In the genomic region with DNA sequence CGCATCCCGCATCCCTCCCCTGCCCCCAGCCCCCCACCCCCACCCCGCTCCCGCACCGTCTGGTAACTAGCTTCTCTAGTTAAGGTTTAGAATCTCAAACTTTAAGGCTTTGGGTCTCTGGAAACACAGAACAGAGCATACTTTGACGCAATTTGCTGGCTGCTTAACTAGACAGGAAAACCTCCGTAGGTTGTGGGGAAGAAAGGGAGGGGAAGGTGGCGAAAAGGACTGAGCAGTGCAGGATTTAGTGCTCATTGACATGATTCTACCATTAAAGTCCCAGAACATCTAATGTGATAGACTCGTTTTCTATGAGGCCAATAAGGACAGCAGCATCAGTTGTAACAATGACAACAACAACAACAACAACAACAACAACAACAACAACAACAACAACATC, we compare ENCODE assay signal across 9 mouse cellular contexts. TPM values are rescaled to one million over a fixed set of nuclear protein-coding genes. Genes with fewer than 3 reads are reported as not detected.
DNase-seq lines count a peak whose midpoint lies in the region; ATAC-seq lines count a peak whose summit lies in the region.
"Had no signal": no experiment of that assay in that cellular context is flagged by ENCODE, and none has a peak within 500 bp of the region (broad histone marks: within the 10 kb centered on the region; RNA-seq: fewer than 3 reads in every experiment).

No protein-coding gene starts in this region.

- 1% methylated on average over 9 of the region's 9 CpGs for WGBS in kidney, embryonic 14.5 days
- 2% methylated on average over 9 of the region's 9 CpGs for WGBS in embryonic facial prominence, embryonic 11.5 days
- 1% methylated on average over 9 of the region's 9 CpGs for WGBS in intestine, embryonic 14.5 days
- WGBS in neural tube, embryonic 12.5 days = 1% methylated on average over 9 of the region's 9 CpGs

- no peaks in the 10 kb centered on the region for H3K9me3 ChIP-seq in kidney, embryonic 14.5 days (ENCODE audit: control insufficient read depth, low read length)
- H3K9me3 ChIP-seq in embryonic facial prominence, embryonic 11.5 days (replicated peaks; ENCODE audit: control insufficient read depth, low read length) = no peaks in the 10 kb centered on the region
- no peaks in the 10 kb centered on the region for H3K9me3 ChIP-seq in intestine, embryonic 14.5 days (ENCODE audit: control insufficient read depth, low read length)
- no peaks in the 10 kb centered on the region for H3K9me3 ChIP-seq in neural tube, embryonic 12.5 days

- no peaks in the 10 kb centered on the region for H3K36me3 ChIP-seq in kidney, embryonic 14.5 days (ENCODE audit: control insufficient read depth, insufficient read depth, low read length)
- H3K36me3 ChIP-seq in embryonic facial prominence, embryonic 11.5 days (replicated peaks; ENCODE audit: control insufficient read depth, insufficient read depth, low read depth, low read length) = no peaks in the 10 kb centered on the region
- H3K36me3 ChIP-seq in intestine, embryonic 14.5 days (ENCODE audit: control insufficient read depth, insufficient read depth, low read length) = no peaks in the 10 kb centered on the region
- no peaks in the 10 kb centered on the region for H3K36me3 ChIP-seq in neural tube, embryonic 12.5 days

- peak overlapping the region; percentile 55 for H3K4me2 ChIP-seq in kidney, embryonic 14.5 days (replicated peaks; ENCODE audit: low read depth, low read length)
- peak overlapping the region; percentile 90 for H3K4me2 ChIP-seq in embryonic facial prominence, embryonic 11.5 days (ENCODE audit: low read depth, low read length)
- peak overlapping the region; percentile 75 for H3K4me2 ChIP-seq in intestine, embryonic 14.5 days (ENCODE audit: low read length)
- peak overlapping the region; percentile 93 for H3K4me2 ChIP-seq in neural tube, embryonic 12.5 days (replicated peaks)

- no peak overlapping the region; the same call in 1 of the 2 replicates for H3K9ac ChIP-seq in kidney, embryonic 14.5 days (ENCODE audit: low read depth, low read length)
- peak overlapping the region; percentile 43; the same call in 1 of the 2 replicates for H3K9ac ChIP-seq in embryonic facial prominence, embryonic 11.5 days (replicated peaks; ENCODE audit: low read length)
- 0 out of 2 replicates have a peak overlapping the region, but pooled peaks have one; percentile 13 for H3K9ac ChIP-seq in intestine, embryonic 14.5 days (ENCODE audit: low read length)
- peak overlapping the region; percentile 42; the same call in 1 of the 2 replicates for H3K9ac ChIP-seq in neural tube, embryonic 12.5 days

- H3K4me3 ChIP-seq in kidney, embryonic 14.5 days (ENCODE audit: low read length) = peak overlapping the region; percentile 46
- H3K4me3 ChIP-seq in embryonic facial prominence, embryonic 11.5 days (ENCODE audit: low read depth, low read length) = peak overlapping the region; percentile 40
- H3K4me3 ChIP-seq in intestine, embryonic 14.5 days (ENCODE audit: low read depth, low read length) = peak overlapping the region; percentile 42
- peak overlapping the region; percentile 30 for H3K4me3 ChIP-seq in neural tube, embryonic 12.5 days
- H3K4me3 ChIP-seq: heart, adult 2 months had no signal

- H3K27ac ChIP-seq in kidney, embryonic 14.5 days (ENCODE audit: low read depth, low read length) = no peak overlapping the region
- no peak overlapping the region for H3K27ac ChIP-seq in embryonic facial prominence, embryonic 11.5 days (replicated peaks; ENCODE audit: low read depth, low read length)
- H3K27ac ChIP-seq in intestine, embryonic 14.5 days (ENCODE audit: low read depth) = no peak overlapping the region
- no peak overlapping the region for H3K27ac ChIP-seq in neural tube, embryonic 12.5 days
- H3K27ac ChIP-seq: heart, adult 2 months had no signal

- H3K27me3 ChIP-seq in kidney, embryonic 14.5 days (ENCODE audit: control insufficient read depth, insufficient read depth, low read length) = peaks cover 16% of the 10 kb centered on the region
- H3K27me3 ChIP-seq in embryonic facial prominence, embryonic 11.5 days (ENCODE audit: control insufficient read depth, insufficient read depth, low read length) = no peaks in the 10 kb centered on the region
- no peaks in the 10 kb centered on the region for H3K27me3 ChIP-seq in intestine, embryonic 14.5 days (replicated peaks; ENCODE audit: control insufficient read depth, insufficient read depth, low read length)
- H3K27me3 ChIP-seq in neural tube, embryonic 12.5 days (replicated peaks) = no peaks in the 10 kb centered on the region

- 0 out of 2 replicates have a peak, but pooled peaks have one; percentile 8 for ATAC-seq in kidney, embryonic 14.5 days (ENCODE audit: low FRiP score, low TSS enrichment)
- ATAC-seq in embryonic facial prominence, embryonic 11.5 days (replicated peaks; ENCODE audit: insufficient number of reproducible peaks, low FRiP score, low TSS enrichment, low read depth) = no peak
- 0 out of 2 replicates have a peak, but pooled peaks have one; percentile 18 for ATAC-seq in intestine, embryonic 14.5 days (replicated peaks; ENCODE audit: low FRiP score, low TSS enrichment, low read depth)
- peak; percentile 8; the same call in 1 of the 2 replicates for ATAC-seq in neural tube, embryonic 12.5 days (ENCODE audit: low FRiP score, low read depth)
- ATAC-seq in activated CD4-positive, CD25-positive, alpha-beta regulatory T cell, adult 4 months = no peak

- H3K4me1 ChIP-seq in kidney, embryonic 14.5 days (ENCODE audit: control insufficient read depth, insufficient read depth, low read length) = peaks cover 7% of the 10 kb centered on the region; the same call in 1 of the 2 replicates
- H3K4me1 ChIP-seq in embryonic facial prominence, embryonic 11.5 days (ENCODE audit: control insufficient read depth, insufficient read depth, low read length) = no peaks in the 10 kb centered on the region
- H3K4me1 ChIP-seq in intestine, embryonic 14.5 days (replicated peaks; ENCODE audit: control insufficient read depth, insufficient read depth, low read length) = no peaks in the 10 kb centered on the region
- H3K4me1 ChIP-seq in neural tube, embryonic 12.5 days = peaks cover 13% of the 10 kb centered on the region; the same call in 1 of the 2 replicates

- no peak for DNase-seq in kidney, postnatal 14 days
- peak; percentile 39 for DNase-seq in embryonic facial prominence, embryonic 11.5 days (ENCODE audit: low spot score)
- DNase-seq in intestine, embryonic 14.5 days (ENCODE audit: low spot score) = no peak
- DNase-seq in urinary bladder, postnatal 36 days (ENCODE audit: low spot score in 2 of 2) = no peak
- DNase-seq in cerebellum, postnatal 36 days = no peak
- DNase-seq: heart, adult 2 months had no signal

RNA-seq across cellular contexts. Expression of a gene that starts 1.2 kb away (rescaled TPM):
- polyA plus RNA-seq in kidney, embryonic 14.5 days (2014; fragmentation: Nextera tagmentation; extraction: Ambion mirVana) = 0.27 and 0.47 TPM in 2 replicates
- 2.1 and 2.2 TPM in 2 replicates for polyA plus RNA-seq in embryonic facial prominence, embryonic 11.5 days (2014; fragmentation: Nextera tagmentation; extraction: Ambion mirVana)
- polyA plus RNA-seq in intestine, embryonic 14.5 days (2014; fragmentation: Nextera tagmentation; extraction: Ambion mirVana) = 2.0 and 2.7 TPM in 2 replicates
- 1.6 and 1.9 TPM in 2 replicates for polyA plus RNA-seq in neural tube, embryonic 12.5 days (2016; fragmentation: Nextera tagmentation; extraction: Ambion mirVana)
- polyA plus RNA-seq in activated CD4-positive, CD25-positive, alpha-beta regulatory T cell, adult 4 months (2017; shearing (Covaris generic)) = not detected

Comparison
In these comparisons a context has a peak if more than half of its experiments do, and no peak if none do; other contexts are left out.
1. ATAC-seq: peak in kidney, embryonic 14.5 days (single experiment), intestine, embryonic 14.5 days (single experiment) and neural tube, embryonic 12.5 days (single experiment); none in embryonic facial prominence, embryonic 11.5 days (single experiment) and activated CD4-positive, CD25-positive, alpha-beta regulatory T cell, adult 4 months (single experiment).
2. Peak in every context shown above with its lines, with median percentiles within 50 percentile points of each other: H3K4me2 ChIP-seq and H3K4me3 ChIP-seq.